Mouse (Mus musculus): ENCODE measurements around the gene Prox1.

DNA sequence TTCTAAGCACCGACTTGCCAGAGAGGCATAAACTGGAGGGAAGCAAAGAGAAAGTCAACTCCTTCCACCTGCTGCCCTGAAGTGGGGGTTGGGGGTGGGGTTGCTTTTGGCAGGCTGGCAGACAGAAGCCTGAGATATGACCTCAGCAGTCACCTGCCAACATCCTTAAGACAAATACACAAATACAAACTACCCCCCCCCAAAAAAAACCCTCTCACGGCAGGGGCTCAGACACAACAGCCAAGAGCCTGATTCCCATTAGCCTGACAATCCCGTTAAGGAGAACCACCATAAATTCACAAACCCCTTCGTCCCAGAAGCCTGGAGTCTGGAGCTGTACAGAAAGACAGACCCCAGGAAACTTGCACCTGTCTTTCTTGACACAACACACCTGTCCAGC is 2.4 kb downstream of the Prox1 start:
- TF ChIP-seq CHD2 (IDR thresholded peaks at IDR 0.05; ENCODE audit: low read depth, low read length) (no peak), HCFC1 (IDR thresholded peaks at IDR 0.05; ENCODE audit: borderline replicate concordance, insufficient read depth, low read length) (no peak)
